Mouse (Mus musculus) duodenum, adult 2 months (tissue): Measurements from ENCODE around the gene Zbtb14. TPM values are rescaled to one million over a fixed set of nuclear protein-coding genes. Genes with fewer than 3 reads are reported as not detected.

Source experiments
- polyA plus RNA-seq: library from polyadenylated mRNA; depleted of rRNA; stranded (reverse); fragments of >200 nt; gene quantifications from 2 replicates; pipeline ENCODE4 v1.2.3, GENCODE M21; 2012; ENCODE audit warnings: low replicate concordance; rRNA removed

Gene Zbtb14
- 0.43 and 0.91 TPM in 2 replicates for polyA plus RNA-seq

DNA sequence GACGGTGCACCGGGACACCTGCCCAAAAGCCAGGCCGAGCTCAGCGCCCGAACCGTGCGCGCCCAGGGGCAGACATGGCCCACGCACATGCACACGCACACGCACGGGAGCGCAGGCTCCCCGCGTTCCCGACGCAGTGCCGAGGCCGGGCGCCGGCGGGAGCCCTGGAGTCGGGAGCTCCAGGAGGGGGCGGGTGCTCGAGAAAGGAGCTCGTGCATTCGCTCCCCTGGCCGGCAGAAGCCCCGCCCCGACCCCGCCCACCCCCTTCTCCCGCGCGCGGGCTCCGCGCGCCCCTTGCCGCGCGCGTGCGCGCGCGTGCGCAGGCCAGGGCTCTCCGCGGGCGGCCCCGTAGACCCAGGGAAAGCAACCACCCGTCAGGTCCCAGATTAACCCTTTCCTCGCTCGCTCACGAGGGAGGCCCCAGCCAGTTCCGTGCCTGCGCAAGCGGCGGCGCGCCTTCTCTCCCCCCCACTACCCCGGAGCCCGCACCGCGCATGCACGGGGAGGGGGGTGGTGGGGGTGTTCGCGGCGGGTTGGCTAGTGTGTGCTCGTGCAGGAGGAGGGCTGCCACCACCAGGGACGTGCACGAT lies at the start of gene Zbtb14:
Gene Zbtb14, plus strand, starts transcription at position 540 of the 590 bp plus-strand sequence.

DNA sequence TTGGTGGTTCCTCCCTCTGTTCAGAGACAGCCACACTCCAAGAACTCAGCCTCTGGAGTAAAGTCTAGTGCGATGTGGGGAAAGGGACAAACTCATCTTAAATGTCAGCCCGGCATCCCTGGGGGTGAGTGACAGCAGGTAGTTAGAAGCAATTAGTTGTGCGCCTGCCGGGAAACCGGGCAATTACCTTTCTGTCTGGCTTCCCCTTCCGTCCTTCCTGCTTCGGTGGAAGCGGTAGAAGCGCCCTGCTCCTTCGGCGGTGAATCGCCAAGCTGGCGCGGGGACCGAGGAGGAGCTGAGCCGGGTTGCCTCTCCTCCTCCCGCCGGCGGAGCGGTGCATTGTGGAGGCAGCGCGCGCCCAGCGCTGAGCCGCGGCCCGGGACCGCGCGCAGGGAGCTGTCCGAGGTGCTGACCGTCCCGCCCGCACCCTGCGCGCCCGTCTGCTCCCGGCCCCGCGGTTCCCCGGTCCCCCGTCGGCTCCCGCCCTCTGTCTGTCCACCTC lies 56.2 kb downstream of the Zbtb14 start, which contains the start of gene Akain1:
Gene Akain1, plus strand, starts transcription at position 337 of the 502 bp plus-strand sequence.

Other genes starting within 250 kb of the Zbtb14 start
- gene Akain1, start 56.3 kb downstream of the Zbtb14 start, polyA plus RNA-seq: 0.04 and 0.06 TPM in 2 replicates